In genomic region chr12:59809224-59809623, GRCm38 (mm10) we compare ENCODE assay signal across 21 mouse cellular contexts.
"Had no signal": no experiment of that assay in that cellular context is flagged by ENCODE, and none has a peak within 500 bp of the region (broad histone marks: within the 10 kb centered on the region; RNA-seq: fewer than 3 reads in every experiment).

No protein-coding gene starts in this region.

- H3K9me3 ChIP-seq: limb, embryonic 12.5 days; limb, embryonic 15.5 days; midbrain, embryonic 15.5 days had no signal

- H3K4me3 ChIP-seq: limb, embryonic 12.5 days; limb, embryonic 15.5 days; midbrain, embryonic 15.5 days; myocyte had no signal

- H3K4me2 ChIP-seq: limb, embryonic 12.5 days; limb, embryonic 15.5 days; liver, embryonic 11.5 days; lung, embryonic 14.5 days; midbrain, embryonic 15.5 days had no signal

- H3K27me3 ChIP-seq: limb, embryonic 12.5 days; limb, embryonic 15.5 days; midbrain, embryonic 15.5 days had no signal

- H3K9ac ChIP-seq: limb, embryonic 12.5 days; limb, embryonic 15.5 days; liver, embryonic 14.5 days; liver, postnatal 0 days; lung, embryonic 14.5 days; midbrain, embryonic 15.5 days had no signal

- ATAC-seq: liver, postnatal 0 days; lung, postnatal 0 days; midbrain, embryonic 15.5 days had no signal

- H3K4me1 ChIP-seq: limb, embryonic 15.5 days; midbrain, embryonic 15.5 days had no signal

- H3K27ac ChIP-seq: limb, embryonic 12.5 days; limb, embryonic 15.5 days; liver, embryonic 14.5 days; macrophage; midbrain, embryonic 15.5 days; stomach, postnatal 0 days had no signal

- H3K36me3 ChIP-seq: limb, embryonic 12.5 days; limb, embryonic 15.5 days; midbrain, embryonic 15.5 days had no signal

- DNase-seq: kidney, adult 18-20 months; kidney, adult 9 months; kidney, postnatal 36 days; left cerebral cortex, postnatal 4 days; liver, postnatal 0 days; lung, embryonic 14.5 days; right cerebral cortex, adult 18-20 months; right cerebral cortex, postnatal 14 days; right cerebral cortex, postnatal 4 days; thymus, adult 2 months; thymus, postnatal 14 days; thymus, postnatal 4 days had no signal
